In the genomic region with DNA sequence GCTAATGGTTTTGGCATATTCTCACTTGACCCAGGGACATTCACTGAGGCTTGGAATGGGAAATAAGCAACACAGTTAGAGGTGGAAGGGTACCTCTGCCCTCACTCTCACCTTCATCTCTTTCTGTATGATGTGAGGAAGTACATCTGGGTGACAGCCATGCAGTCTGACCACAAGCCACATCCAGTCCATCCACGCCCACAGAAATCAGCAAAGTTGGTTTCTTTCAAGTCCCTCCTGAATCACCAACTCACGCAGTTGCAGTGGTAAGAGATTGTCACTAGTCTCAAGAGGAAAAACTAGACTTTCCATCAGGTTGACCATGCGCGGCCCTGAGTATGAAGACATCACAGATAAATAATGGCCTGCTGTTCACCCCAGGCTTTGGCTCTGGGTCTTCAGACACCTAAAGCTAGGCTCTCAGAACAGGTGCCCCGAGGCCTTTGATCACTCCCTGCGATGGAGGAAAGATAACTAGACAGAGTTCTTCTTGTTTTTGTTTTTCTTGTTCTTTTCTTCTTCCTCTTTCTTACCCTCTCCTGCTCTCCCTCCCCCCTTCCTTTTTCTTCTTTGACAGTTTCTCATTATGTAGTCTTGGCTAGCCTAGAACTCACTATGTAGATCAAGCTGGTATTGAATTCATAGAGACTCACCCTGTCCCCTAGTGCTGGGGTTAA, we compare ENCODE assay signal across 24 mouse cellular contexts. TPM values are rescaled to one million over a fixed set of nuclear protein-coding genes. Genes with fewer than 3 reads are reported as not detected.
DNase-seq lines count a peak whose midpoint lies in the region; ATAC-seq and TF ChIP-seq lines count a peak whose summit lies in the region.
"Had no signal": no experiment of that assay in that cellular context is flagged by ENCODE, and none has a peak within 500 bp of the region (broad histone marks: within the 10 kb centered on the region; RNA-seq: fewer than 3 reads in every experiment).

No protein-coding gene starts in this region.

- ATAC-seq in lung, postnatal 0 days: no peak
- no peak for ATAC-seq in heart, embryonic 12.5 days (ENCODE audit: insufficient number of reproducible peaks, low FRiP score)

- H3K36me3 ChIP-seq in lung, postnatal 0 days (ENCODE audit: insufficient read depth, low read length): no peaks in the 10 kb centered on the region
- no peaks in the 10 kb centered on the region for H3K36me3 ChIP-seq in heart, embryonic 12.5 days
- H3K36me3 ChIP-seq: G1E; heart, embryonic 10.5 days; kidney, embryonic 15.5 days; midbrain, embryonic 12.5 days; neural tube, embryonic 15.5 days; stomach, embryonic 15.5 days had no signal

- H3K4me3 ChIP-seq in lung, postnatal 0 days (ENCODE audit: low read depth, low read length): no peak overlapping the region
- H3K4me3 ChIP-seq in heart, embryonic 12.5 days: no peak overlapping the region
- H3K4me3 ChIP-seq: heart, embryonic 10.5 days; kidney, embryonic 15.5 days; midbrain, embryonic 12.5 days; neural tube, embryonic 15.5 days; stomach, embryonic 15.5 days had no signal

- no peak for TF ChIP-seq CTCF in lung, postnatal 0 days (IDR thresholded peaks at IDR 0.05)

- H3K27ac ChIP-seq in lung, postnatal 0 days (ENCODE audit: low read length): no peak overlapping the region
- no peak overlapping the region for H3K27ac ChIP-seq in heart, embryonic 12.5 days (ENCODE audit: poor library complexity, severe bottlenecking)
- H3K27ac ChIP-seq: heart, embryonic 10.5 days; kidney, embryonic 15.5 days; midbrain, embryonic 12.5 days; neural tube, embryonic 15.5 days; stomach, embryonic 15.5 days had no signal

- no peaks in the 10 kb centered on the region for H3K9me3 ChIP-seq in lung, postnatal 0 days (ENCODE audit: low read length)
- no peaks in the 10 kb centered on the region for H3K9me3 ChIP-seq in heart, embryonic 12.5 days (replicated peaks)
- H3K9me3 ChIP-seq: heart, embryonic 10.5 days; kidney, embryonic 15.5 days; midbrain, embryonic 12.5 days; neural tube, embryonic 15.5 days; stomach, embryonic 15.5 days had no signal

- no peak overlapping the region for H3K9ac ChIP-seq in lung, postnatal 0 days (replicated peaks; ENCODE audit: low read depth)
- H3K9ac ChIP-seq in heart, embryonic 12.5 days: no peak overlapping the region
- H3K9ac ChIP-seq: kidney, embryonic 15.5 days; midbrain, embryonic 12.5 days; neural tube, embryonic 15.5 days; stomach, embryonic 15.5 days had no signal

- no peak for TF ChIP-seq EP300 in lung, postnatal 0 days (IDR thresholded peaks at IDR 0.05)

- peak; percentile 10 for DNase-seq in lung, postnatal 36 days
- DNase-seq in lung, postnatal 0 days (ENCODE audit: low spot score): no peak
- peak; percentile 39 for DNase-seq in A20 (ENCODE audit: low read depth, low spot score)
- DNase-seq in c-Kit-positive CD71-negative TER-119-negative erythroid progenitor cells, embryonic 14.5 days (ENCODE audit: low read depth): peak; percentile 10
- peak; percentile 59 for DNase-seq in naive thymus-derived CD4-positive, alpha-beta T cell, adult 2 months (ENCODE audit: low read depth)
- DNase-seq in urinary bladder, postnatal 36 days (ENCODE audit: low spot score in 2 of 2): no peak
- no peak for DNase-seq in heart, postnatal 14 days
- DNase-seq: cerebellum, postnatal 14 days; gastrocnemius, postnatal 14 days; layer of hippocampus, postnatal 36 days; left cerebral cortex, postnatal 4 days; lung, adult 18-20 months; lung, postnatal 4 days; retina, postnatal 1 day; right cerebral cortex, postnatal 4 days had no signal

- H3K4me2 ChIP-seq in lung, postnatal 0 days (replicated peaks; ENCODE audit: low read depth, low read length): no peak overlapping the region
- no peak overlapping the region for H3K4me2 ChIP-seq in heart, embryonic 12.5 days
- H3K4me2 ChIP-seq: kidney, embryonic 15.5 days; midbrain, embryonic 12.5 days; neural tube, embryonic 15.5 days; stomach, embryonic 15.5 days had no signal

- H3K4me1 ChIP-seq in lung, postnatal 0 days (ENCODE audit: insufficient read depth, low read depth, low read length): no peaks in the 10 kb centered on the region
- no peaks in the 10 kb centered on the region for H3K4me1 ChIP-seq in heart, embryonic 12.5 days (replicated peaks)
- H3K4me1 ChIP-seq: kidney, embryonic 15.5 days; midbrain, embryonic 12.5 days; neural tube, embryonic 15.5 days; stomach, embryonic 15.5 days had no signal

- intact Hi-C loops in heart, postnatal 14 days (cut with DNase I): no loop called here

- no peaks in the 10 kb centered on the region for H3K27me3 ChIP-seq in lung, postnatal 0 days (replicated peaks; ENCODE audit: insufficient read depth, low read length)
- H3K27me3 ChIP-seq in heart, embryonic 12.5 days (replicated peaks): 0 out of 2 replicates have a peak, but pooled peaks cover 6% of the 10 kb centered on the region
- H3K27me3 ChIP-seq: kidney, embryonic 15.5 days; midbrain, embryonic 12.5 days; neural tube, embryonic 15.5 days; stomach, embryonic 15.5 days had no signal

- WGBS in lung, postnatal 0 days: 81% methylated on average over 6 of the region's 6 CpGs
- WGBS in heart, embryonic 12.5 days: 86% methylated on average over 6 of the region's 6 CpGs

RNA-seq across cellular contexts. Expression of a gene that starts 31.8 kb away (rescaled TPM):
- polyA plus RNA-seq in lung, postnatal 0 days (2015; fragmentation: Nextera tagmentation; extraction: Ambion mirVana): 0.11 and 0.15 TPM in 2 replicates
- total RNA-seq in heart, postnatal 14 days (2021): 10 to 100 TPM; 82.3 to 85.2 TPM
- polyA plus RNA-seq in heart, embryonic 12.5 days (2016; fragmentation: Nextera tagmentation; extraction: Ambion mirVana): 15.9 and 16.3 TPM in 2 replicates
- total RNA-seq: left cerebral cortex, postnatal 4 days had no signal
- polyA plus RNA-seq: forebrain, embryonic 11.5 days; G1E; liver, adult 2 months had no signal

Comparison
In these comparisons a context has a peak if more than half of its experiments do, and no peak if none do; other contexts are left out.
1. DNase-seq: peak in lung, postnatal 36 days (single experiment), A20 (single experiment), c-Kit-positive CD71-negative TER-119-negative erythroid progenitor cells, embryonic 14.5 days (single experiment) and naive thymus-derived CD4-positive, alpha-beta T cell, adult 2 months (single experiment); none in lung, postnatal 0 days (single experiment), urinary bladder, postnatal 36 days (0 of 2) and heart, postnatal 14 days (0 of 2).
2. RNA of a gene that starts 31.8 kb away (polyA plus RNA-seq): 15.9 to 16.3 TPM in heart, embryonic 12.5 days; 0.11 to 0.15 TPM in lung, postnatal 0 days; every median in the first group is over 10 times any median in the second.